Mouse (Mus musculus) liver, adult 2 months (tissue): ENCODE measurements around the gene Atp9a. TPM values are rescaled to one million over a fixed set of nuclear protein-coding genes. Genes with fewer than 3 reads are reported as not detected.

Source experiments
- DNase-seq: peaks from one replicate; pipeline ENCODE4 v3.0.0-alpha.2; 2011; ENCODE audit warnings: low read depth, low spot score; ENCODE audit errors: extremely low read depth
- H3K27ac ChIP-seq: fragments of 200-500 bp; replicated peaks from 2 replicates; pipeline ENCODE4 v1.5.1; 2012; ENCODE audit warnings: low read depth, mild to moderate bottlenecking, control low read depth, inconsistent platforms, low read length; ENCODE audit not compliant: insufficient read depth
- H3K27me3 ChIP-seq: fragments of 200-500 bp; 2 replicates; pipeline ENCODE4 v1.6.1; 2012; ENCODE audit warnings: mild to moderate bottlenecking, moderate library complexity, low read length, inconsistent platforms; ENCODE audit not compliant: control insufficient read depth, insufficient read depth
- H3K36me3 ChIP-seq: fragments of 200-500 bp; 2 replicates; pipeline ENCODE4 v1.6.1; 2012; ENCODE audit warnings: low read length, inconsistent platforms; ENCODE audit not compliant: control insufficient read depth, insufficient read depth
- H3K4me1 ChIP-seq: fragments of 200-500 bp; 2 replicates; pipeline ENCODE4 v1.6.1; 2011; ENCODE audit warnings: low read length; ENCODE audit not compliant: control insufficient read depth, insufficient read depth
- H3K4me3 ChIP-seq: fragments of 200-500 bp; 2 replicates; pipeline ENCODE4 v1.5.1; 2011; ENCODE audit warnings: low read depth, mild to moderate bottlenecking, control low read depth, low read length, moderate library complexity; ENCODE audit not compliant: insufficient read depth
- H3K79me2 ChIP-seq: fragments of 200-500 bp; 2 replicates; pipeline ENCODE4 v1.6.1; 2012; ENCODE audit warnings: inconsistent platforms, mild to moderate bottlenecking, low read length, moderate library complexity; ENCODE audit not compliant: control insufficient read depth, insufficient read depth
- H3K9ac ChIP-seq: fragments of 200-500 bp; 2 replicates; pipeline ENCODE4 v1.6.1; 2012; ENCODE audit warnings: low read depth, mild to moderate bottlenecking, control low read depth, inconsistent platforms, low read length
- CTCF ChIP-seq: fragments of 200-500 bp; IDR thresholded peaks from 2 replicates; pipeline ENCODE4 v1.5.1; 2011; ENCODE audit warnings: low read depth, low read length, control low read depth
- POLR2A ChIP-seq: fragments of 200-500 bp; IDR thresholded peaks from 2 replicates; pipeline ENCODE4 v1.6.1; 2011; ENCODE audit warnings: low read length, control low read depth; ENCODE audit not compliant: insufficient read depth; ENCODE audit errors: extremely low read depth
- WGBS: fragments of 180-500 bp; shearing (Covaris S2); methylation state at CpG from one replicate; pipeline ENCODE4 v1.1.7; 2018; 5-methylcytosine and 5-hydroxymethylcytosine counted together
- polyA plus RNA-seq: library from polyadenylated mRNA; depleted of rRNA; stranded (reverse); fragments of >200 nt; gene quantifications from 2 replicates; pipeline ENCODE4 v1.2.3, GENCODE M21; 2012
- total RNA-seq: library from RNA; depleted of rRNA; stranded (reverse); fragments of >200 nt; gene quantifications from 2 replicates; pipeline ENCODE4 v1.2.3, GENCODE M21; 2014

The Atp9a gene
- total and polyA plus RNA-seq, 2 experiments = 33.7 to 49.3 TPM

DNA sequence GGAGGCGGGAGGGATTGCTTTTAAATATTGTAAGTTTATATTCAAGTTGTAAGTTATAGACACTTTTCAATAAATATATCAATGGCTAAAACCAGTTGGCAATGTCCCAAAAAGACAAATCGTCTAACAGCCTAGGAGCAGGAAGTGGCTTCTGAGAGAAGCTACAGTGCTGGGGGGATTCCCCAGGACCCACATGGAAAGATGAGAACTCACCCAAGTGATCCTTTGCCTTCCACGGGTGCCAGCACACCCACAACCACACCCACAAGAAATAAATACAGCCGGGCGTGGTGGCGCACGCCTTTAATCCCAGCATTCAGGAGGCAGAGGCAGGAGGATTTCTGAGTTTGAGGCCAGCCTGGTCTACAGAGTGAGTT, 47.2 kb downstream of the Atp9a start:
- Histone ChIP-seq H3K79me2 (no peaks in the 10 kb centered on the region), H3K27me3 (no peaks in the 10 kb centered on the region), H3K9ac (no peak overlapping the region), H3K4me1 (no peaks in the 10 kb centered on the region), H3K36me3 (no peaks in the 10 kb centered on the region), H3K4me3 (no peak overlapping the region), H3K27ac (no peak overlapping the region)
- DNase-seq = no peak
- 85% methylated on average over 7 of the region's 7 CpGs for WGBS
- TF ChIP-seq CTCF (no peak), POLR2A (no peak)

DNA sequence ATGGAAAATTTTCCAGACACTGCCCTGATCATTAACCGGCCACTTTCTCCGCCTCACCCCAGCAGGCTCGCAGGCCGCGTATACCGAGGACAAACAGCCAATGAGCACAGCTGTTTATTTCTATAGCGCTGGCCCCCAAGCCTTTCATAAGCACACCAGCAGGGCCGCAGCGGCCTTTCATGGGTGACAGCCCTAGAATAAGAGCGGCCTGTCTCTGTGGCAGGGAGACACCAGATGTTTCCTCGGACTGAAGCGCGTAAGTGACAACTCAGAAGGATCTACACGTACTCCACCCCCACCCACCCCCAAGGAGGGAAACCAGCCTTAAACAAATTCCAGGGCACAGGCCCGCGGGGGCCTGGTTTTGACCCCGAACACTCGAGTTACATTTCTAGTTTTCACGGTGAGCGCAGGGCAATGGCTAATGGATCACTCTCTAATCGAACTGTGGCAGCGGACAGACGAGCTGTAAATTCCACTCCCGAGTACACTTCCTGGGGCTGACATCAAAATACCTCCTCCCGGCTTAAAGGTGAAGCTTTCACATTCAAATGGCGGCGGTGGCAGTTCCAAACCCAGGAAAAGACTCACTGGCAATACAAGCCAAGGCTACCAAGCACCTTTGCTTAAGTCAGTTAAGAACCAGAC, 47.7 kb downstream of the Atp9a start:
- WGBS = 74% methylated on average over 27 of the region's 27 CpGs
- no peaks in the 10 kb centered on the region for H3K36me3 ChIP-seq
- H3K27ac ChIP-seq = no peak overlapping the region
- TF ChIP-seq CTCF = no peak
- TF ChIP-seq POLR2A = no peak
- H3K4me3 ChIP-seq = no peak overlapping the region
- no peaks in the 10 kb centered on the region for H3K79me2 ChIP-seq
- H3K4me1 ChIP-seq = no peaks in the 10 kb centered on the region
- no peak overlapping the region for H3K9ac ChIP-seq
- no peak for DNase-seq
- no peaks in the 10 kb centered on the region for H3K27me3 ChIP-seq

DNA sequence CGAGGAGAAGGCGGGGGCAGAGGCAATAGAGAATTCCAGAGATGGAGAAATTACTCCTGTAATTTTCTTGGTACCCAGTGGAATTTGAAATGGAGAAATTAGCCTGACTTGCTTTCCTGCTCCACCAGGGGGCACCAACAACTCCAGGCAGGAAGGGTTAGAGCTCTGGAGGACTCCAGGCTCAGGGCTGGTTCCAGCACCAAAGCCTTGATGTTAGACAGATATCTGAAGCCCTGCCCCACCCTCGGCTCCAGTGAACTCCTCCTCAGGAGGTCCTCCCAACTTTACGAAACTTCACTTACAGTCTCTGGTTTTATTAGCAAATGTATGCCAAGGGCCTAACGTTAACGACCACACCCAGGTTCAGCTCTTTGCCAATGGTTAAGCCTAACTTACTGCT, 50.4 kb downstream of the Atp9a start:
- Histone ChIP-seq H3K4me1 (no peaks in the 10 kb centered on the region), H3K36me3 (no peaks in the 10 kb centered on the region), H3K27me3 (no peaks in the 10 kb centered on the region), H3K4me3 (no peak overlapping the region), H3K79me2 (no peaks in the 10 kb centered on the region), H3K27ac (no peak overlapping the region), H3K9ac (no peak overlapping the region)
- no peak for TF ChIP-seq POLR2A
- TF ChIP-seq CTCF = peak; percentile 80
- WGBS = 66% methylated on average over 6 of the region's 6 CpGs
- DNase-seq = peak; percentile 30

- TF ChIP-seq CTCF = no peak
- TF ChIP-seq POLR2A = no peak
- no peak overlapping the region for H3K27ac ChIP-seq
- 95% methylated on average over 12 of the region's 12 CpGs for WGBS
- no peaks in the 10 kb centered on the region for H3K36me3 ChIP-seq
- H3K79me2 ChIP-seq = no peaks in the 10 kb centered on the region
- no peak overlapping the region for H3K4me3 ChIP-seq
- DNase-seq = no peak
- H3K9ac ChIP-seq = no peak overlapping the region
- no peaks in the 10 kb centered on the region for H3K27me3 ChIP-seq
- no peaks in the 10 kb centered on the region for H3K4me1 ChIP-seq
Observed at GRCm38 (mm10) chr2:168687326-168687725, 54.9 kb downstream of the Atp9a start.

DNA sequence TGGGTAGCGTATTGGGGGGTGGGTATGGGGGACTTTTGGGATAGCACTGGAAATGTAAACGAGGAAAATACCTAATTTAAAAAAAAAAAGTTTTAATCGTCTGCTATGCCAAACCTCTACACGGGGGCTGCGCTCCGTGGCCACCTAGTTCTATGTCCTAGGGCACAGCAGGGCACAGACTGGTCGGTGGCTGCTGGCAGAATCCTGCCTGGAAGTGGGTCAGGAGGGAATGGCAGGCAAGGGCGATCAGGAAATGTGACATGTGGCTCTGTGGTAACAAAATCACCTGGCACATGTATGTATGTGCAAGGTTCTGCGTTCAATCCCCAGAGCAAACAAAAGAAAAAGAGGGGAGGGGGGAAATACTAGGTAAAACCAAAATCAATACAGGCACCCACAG, 56.3 kb downstream of the Atp9a start:
- WGBS = 97% methylated on average over 9 of the region's 9 CpGs
- Histone ChIP-seq H3K27ac (no peak overlapping the region), H3K4me3 (no peak overlapping the region), H3K27me3 (no peaks in the 10 kb centered on the region), H3K79me2 (no peaks in the 10 kb centered on the region), H3K9ac (no peak overlapping the region), H3K36me3 (peaks cover 5% of the 10 kb centered on the region; the same call in 1 of the 2 replicates), H3K4me1 (no peaks in the 10 kb centered on the region)
- no peak for DNase-seq
- TF ChIP-seq CTCF = no peak

GRCm38 (mm10) chr2:168684695-168685094, 57.5 kb downstream of the Atp9a start:
- Histone ChIP-seq H3K27ac (no peak overlapping the region), H3K4me3 (no peak overlapping the region), H3K4me1 (no peaks in the 10 kb centered on the region), H3K36me3 (peaks cover 5% of the 10 kb centered on the region; the same call in 1 of the 2 replicates), H3K9ac (no peak overlapping the region), H3K79me2 (no peaks in the 10 kb centered on the region), H3K27me3 (no peaks in the 10 kb centered on the region)
- TF ChIP-seq CTCF = no peak
- TF ChIP-seq POLR2A = no peak
- no peak for DNase-seq
- WGBS = 92% methylated on average over 3 of the region's 3 CpGs
